Mouse (Mus musculus) right cerebral cortex, postnatal 10 days (tissue): ENCODE results near the gene Papolg.
"Not testable (repeated sequence)": the region's sequence is repeated elsewhere in the genome, so short reads cannot be mapped to it uniquely, and the experiment has no call there.

ENCODE experiments used
- DNase-seq, 2 experiments: peaks; one replicate each; pipeline ENCODE4 v3.0.0; 2021; ENCODE audit warnings: low spot score in 2 of 2

Gene Papolg

DNA sequence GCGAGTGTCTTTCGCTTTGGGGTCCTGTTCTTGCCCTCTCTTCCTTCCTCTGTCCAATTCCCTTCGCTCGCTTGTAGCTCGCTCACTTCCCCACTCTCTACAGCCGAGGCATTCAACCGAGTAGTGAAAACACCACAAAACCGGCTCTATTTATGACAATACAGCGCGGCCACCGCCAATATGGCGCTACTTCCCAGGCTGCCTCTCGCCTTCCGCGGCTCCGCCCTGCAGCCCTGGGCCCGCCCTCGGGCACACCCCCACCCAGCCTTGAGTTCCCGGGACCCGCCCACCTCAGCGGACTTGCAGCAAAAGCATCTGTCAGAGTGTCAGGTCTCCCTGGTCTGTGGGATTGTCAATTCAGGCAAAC, at the start of gene Papolg:
TSS of gene Papolg (minus strand) at position 194 of the 367 bp plus-strand sequence.
- DNase-seq, result peak; percentile 93 to 94

DNA sequence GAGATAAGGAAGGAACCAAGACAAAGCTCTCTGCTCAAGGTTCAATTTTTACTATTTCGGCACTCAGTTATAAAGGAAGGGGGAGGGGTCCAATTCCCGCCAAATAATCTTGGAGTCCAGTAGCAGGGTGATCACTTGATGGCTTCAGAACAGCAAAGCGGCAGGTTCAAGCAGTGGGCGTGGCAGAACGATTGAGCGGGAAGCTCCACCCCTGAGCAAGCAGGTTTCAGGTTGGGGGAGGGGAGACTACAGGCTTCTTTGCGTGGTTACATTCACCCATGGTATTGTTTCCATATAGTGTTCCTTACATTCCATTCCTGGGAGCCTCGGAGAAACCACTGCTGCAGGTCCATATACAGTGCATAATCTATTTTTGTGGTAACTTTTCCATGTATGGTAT, 33.1 kb upstream of the Papolg start:
- DNase-seq, result not testable (repeated sequence)

DNA sequence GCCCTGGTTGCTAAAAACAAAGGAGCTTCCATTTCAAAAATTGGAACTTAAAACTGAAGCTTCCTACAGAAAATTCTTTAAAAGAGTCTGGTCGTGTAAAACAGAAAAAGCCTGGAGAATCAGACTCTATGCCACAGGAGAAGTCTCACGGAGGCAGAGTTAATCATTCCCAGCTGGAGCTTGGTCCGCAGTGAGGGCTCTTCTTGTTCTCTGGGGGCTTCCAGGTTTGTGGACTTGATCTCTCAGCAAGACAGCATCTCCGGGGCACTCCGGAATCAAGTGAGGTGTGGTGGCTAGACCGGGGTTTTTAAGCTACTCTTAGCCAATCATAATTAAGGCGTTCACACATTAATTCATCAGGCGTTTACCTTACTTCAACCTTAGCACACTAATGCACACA, 32.6 kb upstream of the Papolg start:
- DNase-seq, result no peak

DNA sequence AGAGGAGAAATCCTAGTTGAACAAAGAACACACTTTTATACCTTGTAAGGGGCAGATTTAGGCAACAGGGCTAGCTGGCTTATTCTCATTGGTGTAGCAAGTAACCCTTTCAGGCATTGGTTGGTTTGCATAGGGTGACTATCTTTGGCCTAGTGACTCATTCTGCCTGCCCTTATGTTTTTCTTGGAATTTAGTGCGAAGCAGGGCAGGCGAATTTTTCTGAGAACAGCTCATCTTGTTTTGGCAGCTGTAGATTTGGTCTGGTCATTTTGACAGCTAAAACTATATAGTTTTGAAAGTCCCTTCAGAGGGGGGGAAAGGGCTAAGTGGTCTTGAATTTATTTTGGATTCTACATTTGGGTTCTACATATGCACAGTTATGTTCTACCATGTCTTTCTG, 18.8 kb upstream of the Papolg start:
- DNase-seq, result not testable (repeated sequence)

DNA sequence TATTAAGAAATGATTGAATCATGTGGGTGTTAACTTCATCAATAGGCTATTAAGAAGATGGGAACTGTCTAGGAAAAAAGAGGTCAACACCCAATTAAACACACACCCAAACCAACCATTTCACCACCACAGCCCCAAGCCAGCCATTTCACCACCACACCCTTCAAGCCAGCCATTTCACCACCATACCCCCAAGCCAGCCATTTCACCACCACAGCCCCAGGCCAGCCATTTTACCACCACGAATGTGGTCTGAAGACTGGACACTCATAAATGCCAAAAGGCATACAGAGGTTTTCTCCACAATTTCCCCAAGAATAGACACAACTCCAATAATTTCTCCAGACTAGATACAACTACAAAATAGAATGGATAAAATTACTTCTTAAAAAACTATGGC, 8.9 kb upstream of the Papolg start:
- no peak for DNase-seq

DNA sequence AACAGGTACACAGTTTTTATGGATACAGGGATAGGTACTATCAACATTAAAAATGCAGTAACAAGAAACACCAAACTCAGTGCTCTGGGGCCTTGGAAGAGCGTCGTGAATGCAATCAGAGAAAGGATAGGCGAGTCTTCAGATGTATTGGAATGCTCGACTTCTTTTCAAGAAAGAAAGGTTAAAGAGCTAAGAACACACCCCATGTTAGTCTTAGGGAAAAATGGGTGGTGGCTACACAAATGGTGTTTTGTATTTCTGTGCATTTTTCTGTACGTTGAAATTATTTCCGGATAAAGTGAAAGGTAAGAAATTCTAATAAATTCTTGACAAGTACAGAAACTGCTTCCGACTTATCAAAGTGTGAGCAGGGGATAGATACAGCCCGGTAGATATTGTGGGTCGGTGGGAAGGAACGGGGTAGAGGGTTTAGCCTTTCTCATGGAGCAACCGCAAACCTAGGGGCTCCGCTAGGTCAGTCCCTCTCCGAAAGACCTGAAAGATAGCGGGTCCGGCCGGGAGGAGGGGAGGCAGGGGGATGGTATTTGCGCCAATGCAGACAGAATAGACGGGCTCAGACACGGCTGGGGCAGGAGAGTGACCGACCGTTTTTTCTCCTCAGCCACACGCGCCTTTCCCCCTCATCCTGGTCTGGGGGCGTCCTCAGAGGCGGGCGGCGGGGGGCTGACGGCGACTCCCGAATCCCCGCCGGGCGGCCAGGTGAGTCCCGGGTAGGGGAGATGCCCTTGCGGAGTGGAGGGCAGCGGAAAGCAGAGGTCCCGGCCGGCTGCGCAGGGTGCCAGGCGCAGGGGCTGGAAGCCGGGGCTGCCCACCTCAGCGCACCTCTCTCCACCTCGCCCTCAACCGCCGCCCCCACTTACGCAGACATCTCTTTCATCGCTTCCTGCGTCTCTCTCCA, 653 bp downstream of the Papolg start:
- DNase-seq, result peak in 1 of 2 experiments; percentile 32

DNA sequence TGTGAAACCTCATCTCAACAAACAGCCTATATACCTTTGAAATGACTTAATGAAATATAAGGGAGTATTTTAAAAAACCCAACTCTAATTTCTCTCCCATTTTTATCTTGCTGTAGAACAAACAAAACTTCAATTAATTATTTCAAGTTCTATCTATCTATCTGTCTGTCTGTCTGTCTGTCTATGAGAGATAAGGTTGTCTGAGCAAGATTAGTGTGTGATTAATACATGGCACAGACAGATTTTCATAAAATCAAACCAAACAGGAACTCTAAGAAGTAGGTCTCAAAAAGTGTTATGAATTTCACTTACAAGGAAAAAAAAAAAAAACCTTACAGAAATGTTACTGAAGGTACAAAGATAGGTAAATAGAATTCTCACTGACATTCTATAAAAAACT, 1.5 kb downstream of the Papolg start:
- no peak for DNase-seq

DNA sequence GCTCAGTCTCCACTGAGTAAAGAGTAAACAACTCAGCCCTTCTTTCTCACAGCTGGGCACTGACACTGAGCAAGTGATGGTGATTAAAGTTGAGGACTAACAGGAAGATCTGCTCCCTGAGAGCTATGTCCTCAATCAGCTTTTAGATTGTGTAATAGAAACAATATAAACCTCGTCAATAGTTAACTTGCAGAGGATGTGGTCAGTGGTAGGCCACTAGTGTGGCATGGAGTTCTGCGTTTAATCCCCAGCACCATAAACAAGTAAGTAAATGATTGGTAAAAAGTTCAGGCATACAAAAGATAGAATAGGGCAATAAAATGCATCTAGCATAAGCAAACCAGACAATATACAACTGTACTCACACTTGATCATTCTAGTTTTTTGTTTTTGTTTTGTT, 30.7 kb downstream of the Papolg start:
- DNase-seq, result no peak

DNA sequence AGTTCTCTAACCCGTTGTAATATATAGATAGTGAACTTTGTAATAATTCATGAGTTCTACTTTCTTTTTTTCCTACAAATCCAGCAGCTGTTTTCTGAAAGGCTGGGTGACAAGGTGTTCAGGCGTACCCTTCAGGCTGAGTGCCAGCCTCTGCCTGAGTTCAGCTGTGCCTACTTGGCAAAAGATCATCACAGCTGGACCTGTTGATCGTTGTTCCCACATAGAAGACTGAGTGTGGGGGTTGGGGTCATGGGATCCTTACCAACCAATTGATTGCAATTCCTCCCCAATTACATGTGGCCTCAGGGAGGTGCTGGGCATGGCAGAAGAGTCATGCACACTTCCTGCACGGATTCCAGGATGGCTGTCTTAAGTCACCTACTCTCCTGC, 38.3 kb downstream of the Papolg start:
- no peak for DNase-seq

DNA sequence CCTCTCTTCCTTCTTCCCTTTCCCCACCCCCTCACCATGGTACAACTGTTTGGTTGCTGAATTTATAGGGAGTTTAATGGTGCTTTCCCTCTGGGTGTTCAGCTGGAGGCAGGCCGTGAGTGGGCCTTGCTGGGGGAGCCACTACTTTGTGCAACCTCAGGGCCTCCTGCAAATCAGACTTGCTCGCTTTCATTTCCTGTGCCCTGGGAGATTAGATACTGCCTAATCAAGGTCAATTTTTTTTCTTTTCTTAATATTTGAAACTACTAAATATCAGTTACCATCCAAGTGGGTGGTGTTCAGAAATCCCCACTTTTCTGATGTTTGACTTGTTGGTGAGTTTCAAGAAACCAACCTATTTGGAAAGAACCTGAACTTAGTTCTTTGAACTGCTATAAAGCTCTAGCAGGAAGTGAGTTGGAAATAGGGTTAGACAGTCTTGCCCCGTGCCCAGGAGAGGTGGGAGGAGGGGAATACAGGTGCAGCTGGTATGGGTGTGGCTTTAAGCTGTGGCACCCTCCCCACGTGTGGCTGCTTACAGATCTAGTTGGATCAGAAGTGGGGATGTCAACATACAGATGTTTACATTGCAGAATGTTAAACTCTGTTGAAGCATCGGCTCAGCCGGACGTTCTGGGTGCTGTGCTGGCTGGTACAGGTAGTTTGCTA, 38.9 kb downstream of the Papolg start:
- no peak for DNase-seq

DNA sequence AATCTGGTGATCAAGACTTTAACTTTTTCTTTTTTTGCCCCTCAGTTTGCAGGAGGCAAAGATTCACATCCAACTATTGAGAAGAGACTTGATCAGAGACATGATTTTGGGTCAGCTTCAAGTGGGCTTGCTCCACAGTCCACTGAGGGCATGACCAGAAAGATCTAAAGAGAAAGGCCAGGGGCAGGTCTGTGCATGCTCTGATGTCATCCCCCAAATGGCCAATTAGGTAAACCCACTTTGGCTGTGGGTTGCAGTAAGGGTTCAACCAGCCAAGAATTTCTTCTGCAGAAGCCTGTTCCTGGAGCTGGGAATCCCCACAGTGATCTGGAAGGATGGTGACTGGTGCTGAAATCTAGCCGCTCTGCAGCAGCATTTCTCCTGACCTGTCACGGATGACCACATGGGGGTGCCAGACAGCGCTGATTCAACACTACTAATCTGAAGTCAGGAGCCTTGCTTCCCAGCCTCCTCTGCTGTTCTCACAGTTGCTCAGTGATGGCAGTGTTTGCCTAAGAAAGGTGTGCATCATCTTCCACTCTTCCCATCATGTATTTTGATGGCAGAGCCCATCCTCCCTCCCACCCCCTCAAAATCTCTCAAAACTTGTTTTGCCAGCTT, 39.8 kb downstream of the Papolg start:
- DNase-seq, result peak; percentile 63 to 70

DNA sequence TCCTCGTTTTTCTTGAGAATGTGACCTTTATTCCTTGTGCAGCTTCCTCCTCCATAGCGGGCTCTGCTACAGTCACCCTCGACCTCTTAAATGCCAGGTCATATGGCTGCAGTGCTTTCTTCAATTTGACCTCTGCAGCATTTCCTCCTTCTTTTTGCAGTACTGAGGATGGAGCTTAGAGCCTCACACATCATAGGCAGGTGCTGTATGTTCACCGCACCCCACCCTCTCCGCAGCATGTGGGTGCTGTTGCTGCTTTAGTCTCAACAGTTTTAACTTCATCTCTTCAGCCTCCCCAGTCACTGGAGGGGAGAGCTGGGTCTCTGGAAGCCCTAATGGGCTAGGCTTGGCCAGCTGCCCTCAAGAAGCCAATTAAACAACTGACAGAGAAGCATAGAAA, 41.7 kb downstream of the Papolg start:
- no peak for DNase-seq

DNA sequence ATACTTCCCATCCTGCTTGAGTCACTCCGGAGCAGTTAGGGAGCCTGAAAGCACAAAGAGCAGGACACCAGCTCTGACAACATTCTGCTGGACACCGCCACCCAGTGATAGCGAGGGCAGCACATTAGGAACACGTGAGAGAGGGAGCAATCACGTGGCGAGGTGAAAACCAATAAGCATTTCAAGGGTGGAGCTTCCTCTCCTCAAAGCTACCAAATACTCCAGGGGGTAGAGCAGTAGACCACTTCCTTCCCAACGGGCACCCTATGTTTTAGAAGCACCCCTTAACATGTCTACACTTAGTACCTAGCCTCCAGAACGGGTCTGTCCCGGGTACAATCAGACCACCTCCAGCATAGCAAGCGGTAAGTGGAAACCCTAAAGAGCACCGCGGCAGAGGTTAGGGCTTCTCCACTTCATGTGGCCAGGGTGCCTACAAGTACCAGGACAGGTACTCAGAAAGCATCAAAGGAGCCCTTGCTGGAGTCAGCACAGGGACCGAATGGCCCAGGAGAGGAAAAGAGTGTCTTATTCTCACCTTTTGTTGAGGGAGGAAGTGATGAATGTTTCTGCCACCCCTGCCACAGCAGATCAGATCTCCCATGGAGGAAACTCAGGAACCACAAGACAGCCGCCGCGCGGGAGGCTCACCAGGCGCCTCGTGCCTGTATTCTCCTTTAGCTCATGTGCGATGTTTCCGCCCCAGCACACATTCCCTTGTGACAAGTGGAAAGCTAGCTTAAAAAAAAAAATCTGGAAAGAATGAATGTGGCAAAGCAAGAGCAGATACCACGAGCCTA, 48.8 kb downstream of the Papolg start:
- DNase-seq, result peak in 1 of 2 experiments; percentile 25

DNA sequence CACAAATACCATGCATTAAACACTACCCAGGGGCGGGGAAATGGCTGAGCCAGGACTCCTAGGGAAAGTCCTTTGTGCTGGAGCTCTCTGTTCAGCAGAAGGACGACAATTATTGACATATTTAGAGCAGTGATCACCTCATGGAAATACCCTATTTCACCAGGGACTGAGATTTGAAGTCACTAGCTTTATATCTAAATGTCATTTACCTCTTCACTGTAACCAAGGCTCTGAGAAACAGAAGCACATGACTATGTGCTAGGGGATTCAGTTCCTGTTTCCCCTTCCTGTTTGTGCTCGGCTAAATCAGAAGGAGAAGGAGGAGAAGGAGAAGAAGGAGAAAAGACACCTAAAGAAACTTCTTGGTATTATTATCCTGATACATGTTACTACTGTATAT, 71.8 kb downstream of the Papolg start:
- no peak for DNase-seq

DNA sequence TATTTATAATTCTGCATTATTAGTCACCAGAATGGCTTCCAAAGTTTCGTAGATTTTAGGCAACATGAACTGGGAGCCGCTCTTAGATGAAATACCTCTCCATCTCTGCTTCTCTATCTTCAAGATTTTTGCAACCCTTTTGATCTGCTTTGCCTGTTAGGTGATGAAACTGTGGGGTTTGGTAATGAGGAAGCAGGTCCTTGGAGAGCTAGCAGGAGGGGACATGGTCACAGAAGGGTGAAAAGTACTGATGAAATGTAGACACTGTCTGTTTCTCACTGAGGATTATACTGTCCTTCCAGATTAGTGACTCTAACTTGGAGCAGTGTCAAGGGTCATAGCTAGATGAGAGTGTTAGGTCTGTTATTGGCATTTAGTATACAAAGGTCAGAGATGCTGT, 73.4 kb downstream of the Papolg start:
- DNase-seq, result no peak

DNA sequence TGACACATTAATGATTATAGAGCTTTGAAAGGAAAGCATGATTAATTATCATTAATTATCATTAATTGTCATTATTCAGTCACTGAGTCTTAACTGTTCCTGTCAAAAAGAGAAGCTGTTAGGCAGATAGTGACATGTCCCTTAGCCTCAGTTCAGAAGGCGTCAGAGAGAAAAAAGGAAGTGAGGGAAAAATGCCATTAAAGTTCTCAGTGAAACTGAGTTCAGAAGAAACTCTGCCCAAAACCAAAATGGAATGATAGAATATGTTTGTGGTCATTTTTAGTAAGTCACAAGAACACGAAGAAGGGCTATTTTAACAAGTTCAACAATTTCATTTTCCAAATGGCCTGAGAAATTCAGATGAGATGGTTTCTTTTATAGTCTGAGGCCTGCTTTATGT, 74.1 kb downstream of the Papolg start:
- DNase-seq, result no peak

DNA sequence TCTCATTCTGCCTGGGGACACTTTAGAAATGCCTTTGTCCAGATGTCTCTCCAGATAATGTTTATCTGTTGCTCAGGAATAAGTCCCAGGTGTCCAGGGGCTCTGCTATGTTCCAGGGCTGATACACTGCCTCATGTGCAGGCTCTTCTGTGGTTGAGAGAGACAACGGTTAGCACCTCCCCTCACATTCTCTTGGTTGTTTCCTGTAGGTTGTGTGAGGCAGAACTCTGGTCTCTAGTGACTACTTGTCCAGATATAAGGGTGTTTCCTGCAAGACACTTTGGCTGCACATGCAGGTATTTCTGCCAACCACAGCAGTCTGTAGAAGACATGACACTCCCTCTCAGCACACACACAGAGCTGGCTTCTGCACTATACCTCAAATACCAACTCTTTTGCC, 76.3 kb downstream of the Papolg start:
- DNase-seq, result no peak
